Mouse (Mus musculus): ENCODE measurements around the gene Adgrd1. TPM values are rescaled to one million over a fixed set of nuclear protein-coding genes. Genes with fewer than 3 reads are reported as not detected.
A peak's percentile ranks its signal among the peaks of the same experiment; 100 is the strongest.

The Adgrd1 gene
- polyA plus RNA-seq, 1 experiment from 2014 or later: 1.2 TPM

DNA sequence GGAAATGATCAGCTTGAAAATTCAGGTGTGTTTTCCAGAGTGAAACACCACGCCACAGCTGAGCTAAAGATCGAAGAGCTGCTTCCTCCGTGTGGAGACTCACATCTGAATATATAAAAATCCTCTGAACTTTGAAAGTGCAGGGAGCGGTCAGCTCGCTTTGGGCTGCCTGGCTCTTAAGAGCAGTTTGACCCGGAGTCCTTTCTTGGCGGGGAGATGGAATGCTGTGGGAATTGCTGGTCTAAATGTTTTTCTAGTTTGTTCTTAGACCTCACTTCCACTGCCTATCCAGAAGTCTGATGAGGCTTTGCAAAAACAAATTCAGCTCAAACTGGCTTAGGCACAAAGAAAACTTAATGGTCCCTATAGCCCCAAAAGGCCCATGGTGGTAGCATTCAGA is 90.4 kb downstream of the Adgrd1 start:
- ATAC-seq: no peak
- no peak overlapping the region for H3K4me3 ChIP-seq (replicated peaks)
- no peak overlapping the region for H3K9ac ChIP-seq
- H3K4me1 ChIP-seq (replicated peaks): no peaks in the 10 kb centered on the region
- H3K36me3 ChIP-seq: no peaks in the 10 kb centered on the region
- no peaks in the 10 kb centered on the region for H3K27me3 ChIP-seq (replicated peaks)
- WGBS: 76% methylated on average over 7 of the region's 7 CpGs
- H3K27ac ChIP-seq: no peak overlapping the region
- H3K9me3 ChIP-seq: no peaks in the 10 kb centered on the region
- no peak overlapping the region for H3K4me2 ChIP-seq (replicated peaks)

GRCm38 (mm10) chr5:129189071-129189470 is 92.5 kb downstream of the Adgrd1 start:
- ATAC-seq: no peak
- H3K27me3 ChIP-seq (replicated peaks): no peaks in the 10 kb centered on the region
- WGBS: 69% methylated on average over 6 of the region's 6 CpGs
- H3K4me2 ChIP-seq (replicated peaks): no peak overlapping the region
- H3K4me3 ChIP-seq (replicated peaks): no peak overlapping the region
- H3K27ac ChIP-seq: no peak overlapping the region
- H3K4me1 ChIP-seq (replicated peaks): no peaks in the 10 kb centered on the region
- no peak overlapping the region for H3K9ac ChIP-seq
- no peaks in the 10 kb centered on the region for H3K36me3 ChIP-seq
- no peaks in the 10 kb centered on the region for H3K9me3 ChIP-seq

DNA sequence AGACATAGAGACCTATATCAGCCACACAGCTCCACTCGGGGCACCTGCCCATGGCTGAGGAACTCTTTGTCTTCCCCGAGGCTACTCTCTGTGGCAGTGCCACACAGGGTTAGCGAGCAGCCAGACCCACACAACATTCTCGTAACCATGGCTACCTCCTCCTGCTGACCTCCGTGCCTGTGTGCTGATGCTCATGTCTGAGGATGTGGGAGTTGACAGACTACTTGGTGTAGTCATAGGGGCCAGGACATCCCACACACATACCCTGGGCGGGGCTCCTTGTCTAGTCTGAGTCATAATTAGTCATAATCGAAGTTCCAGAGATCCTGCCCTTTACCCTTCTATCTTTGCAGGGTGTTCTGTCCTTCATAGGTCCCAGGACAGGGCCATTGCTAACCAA is 93.5 kb downstream of the Adgrd1 start:
- WGBS: 64% methylated on average over 7 of the region's 7 CpGs
- H3K36me3 ChIP-seq: no peaks in the 10 kb centered on the region
- H3K9ac ChIP-seq: no peak overlapping the region
- H3K27ac ChIP-seq: no peak overlapping the region
- H3K4me3 ChIP-seq (replicated peaks): no peak overlapping the region
- H3K4me2 ChIP-seq (replicated peaks): no peak overlapping the region
- H3K4me1 ChIP-seq (replicated peaks): no peaks in the 10 kb centered on the region
- H3K9me3 ChIP-seq: no peaks in the 10 kb centered on the region
- no peaks in the 10 kb centered on the region for H3K27me3 ChIP-seq (replicated peaks)
- ATAC-seq: no peak

DNA sequence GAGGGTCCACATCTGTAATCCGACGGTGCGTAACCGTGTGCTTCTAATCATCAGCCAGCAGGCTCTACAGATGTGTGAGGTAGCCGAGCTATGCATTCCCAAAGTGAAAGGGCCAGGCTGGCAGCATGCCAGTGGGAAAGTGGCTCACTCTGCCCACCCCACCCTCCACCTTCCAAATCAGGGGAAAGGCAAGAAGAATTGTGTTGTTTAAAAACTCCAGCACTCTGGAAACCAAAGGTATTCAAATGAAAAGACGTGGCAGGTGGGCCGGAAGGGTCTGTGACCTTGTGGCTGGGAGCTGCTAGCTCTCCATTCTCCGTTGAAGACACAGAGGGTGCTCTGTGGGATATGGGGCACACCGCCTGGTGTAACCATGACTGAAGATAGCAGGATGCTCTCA is 100.0 kb downstream of the Adgrd1 start:
- no peak overlapping the region for H3K27ac ChIP-seq
- H3K4me3 ChIP-seq (replicated peaks): no peak overlapping the region
- no peaks in the 10 kb centered on the region for H3K36me3 ChIP-seq
- no peaks in the 10 kb centered on the region for H3K27me3 ChIP-seq (replicated peaks)
- H3K9ac ChIP-seq: no peak overlapping the region
- ATAC-seq: no peak
- no peaks in the 10 kb centered on the region for H3K4me1 ChIP-seq (replicated peaks)
- H3K4me2 ChIP-seq (replicated peaks): no peak overlapping the region
- WGBS: 57% methylated on average over 9 of the region's 9 CpGs
- no peaks in the 10 kb centered on the region for H3K9me3 ChIP-seq

DNA sequence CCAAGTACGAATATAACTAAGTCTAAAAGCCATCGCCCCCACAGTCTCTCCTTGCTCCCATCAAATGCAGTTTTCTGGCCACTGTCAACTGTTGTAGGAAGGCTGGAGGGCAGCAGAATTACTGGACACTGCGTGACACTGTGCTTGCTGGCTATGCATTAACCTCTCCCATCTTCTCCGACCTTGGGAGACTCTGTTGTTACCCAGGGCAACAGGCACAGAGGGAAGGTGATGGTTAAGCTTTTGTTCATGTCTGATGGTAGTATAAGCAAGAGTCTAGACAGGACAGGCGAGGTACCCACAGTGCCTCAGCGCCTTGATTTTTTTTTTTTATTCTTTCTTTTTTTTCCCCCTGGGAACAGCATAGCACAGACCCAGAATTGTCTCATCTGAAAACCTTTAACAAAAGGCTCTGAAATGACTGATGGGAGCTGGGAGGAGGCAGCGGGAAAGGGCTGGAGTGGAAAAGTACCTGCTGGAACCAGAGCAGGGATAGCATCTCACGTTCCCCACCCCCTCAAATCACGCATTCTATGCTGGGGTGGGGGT is 100.5 kb downstream of the Adgrd1 start:
- H3K27me3 ChIP-seq (replicated peaks): no peaks in the 10 kb centered on the region
- H3K27ac ChIP-seq: no peak overlapping the region
- no peaks in the 10 kb centered on the region for H3K4me1 ChIP-seq (replicated peaks)
- no peak overlapping the region for H3K4me3 ChIP-seq (replicated peaks)
- ATAC-seq: no peak
- no peaks in the 10 kb centered on the region for H3K9me3 ChIP-seq
- H3K36me3 ChIP-seq: no peaks in the 10 kb centered on the region
- WGBS: 66% methylated on average over 9 of the region's 9 CpGs
- H3K4me2 ChIP-seq (replicated peaks): no peak overlapping the region
- H3K9ac ChIP-seq: no peak overlapping the region

DNA sequence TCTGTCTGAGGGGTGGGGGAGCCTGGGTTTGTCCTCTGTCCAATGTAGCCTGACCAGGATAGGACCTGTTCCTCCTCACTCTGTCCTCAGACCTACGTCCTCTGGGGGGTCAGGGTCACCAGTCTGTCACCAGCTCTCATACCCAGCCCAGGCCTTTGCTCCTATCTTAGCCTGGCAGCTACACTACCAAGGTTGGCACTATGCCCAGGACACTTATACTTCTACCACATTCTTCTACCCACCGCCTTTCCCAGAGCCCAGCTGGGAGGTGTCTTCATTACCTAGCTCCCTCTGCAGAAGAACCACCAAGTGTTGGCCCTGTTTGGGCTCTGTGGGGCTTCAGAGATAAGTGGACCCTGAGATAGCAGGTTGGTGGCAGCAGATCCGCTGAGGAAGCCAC is 103.6 kb downstream of the Adgrd1 start:
- 0 out of 2 replicates have a peak, but pooled peaks cover 1% of the 10 kb centered on the region for H3K27me3 ChIP-seq (replicated peaks)
- WGBS: 75% methylated on average over 3 of the region's 3 CpGs

GRCm38 (mm10) chr5:129208279-129208678 is 111.7 kb downstream of the Adgrd1 start:
- Histone ChIP-seq H3K4me2 (replicated peaks) (no peak overlapping the region), H3K36me3 (no peaks in the 10 kb centered on the region), H3K4me1 (replicated peaks) (no peaks in the 10 kb centered on the region), H3K27me3 (replicated peaks) (0 out of 2 replicates have a peak, but pooled peaks cover 3% of the 10 kb centered on the region), H3K4me3 (replicated peaks) (no peak overlapping the region), H3K9ac (no peak overlapping the region), H3K27ac (no peak overlapping the region), H3K9me3 (no peaks in the 10 kb centered on the region)
- ATAC-seq: no peak

More for the DNA sequence above, 103.6 kb downstream of the Adgrd1 start:
- Histone ChIP-seq H3K4me2 (replicated peaks) (no peak overlapping the region), H3K27ac (no peak overlapping the region), H3K9me3 (no peaks in the 10 kb centered on the region), H3K4me1 (replicated peaks) (no peaks in the 10 kb centered on the region), H3K4me3 (replicated peaks) (no peak overlapping the region), H3K36me3 (no peaks in the 10 kb centered on the region), H3K9ac (no peak overlapping the region)
- ATAC-seq: no peak

GRCm38 (mm10) chr5:129208845-129209244 is 112.3 kb downstream of the Adgrd1 start:
- H3K4me3 ChIP-seq (replicated peaks): no peak overlapping the region
- H3K27me3 ChIP-seq (replicated peaks): 0 out of 2 replicates have a peak, but pooled peaks cover 3% of the 10 kb centered on the region
- no peak for ATAC-seq
- WGBS: 72% methylated on average over 4 of the region's 4 CpGs
- H3K4me2 ChIP-seq (replicated peaks): no peak overlapping the region
- no peaks in the 10 kb centered on the region for H3K36me3 ChIP-seq
- H3K27ac ChIP-seq: no peak overlapping the region
- H3K9me3 ChIP-seq: no peaks in the 10 kb centered on the region
- H3K4me1 ChIP-seq (replicated peaks): no peaks in the 10 kb centered on the region
- no peak overlapping the region for H3K9ac ChIP-seq

DNA sequence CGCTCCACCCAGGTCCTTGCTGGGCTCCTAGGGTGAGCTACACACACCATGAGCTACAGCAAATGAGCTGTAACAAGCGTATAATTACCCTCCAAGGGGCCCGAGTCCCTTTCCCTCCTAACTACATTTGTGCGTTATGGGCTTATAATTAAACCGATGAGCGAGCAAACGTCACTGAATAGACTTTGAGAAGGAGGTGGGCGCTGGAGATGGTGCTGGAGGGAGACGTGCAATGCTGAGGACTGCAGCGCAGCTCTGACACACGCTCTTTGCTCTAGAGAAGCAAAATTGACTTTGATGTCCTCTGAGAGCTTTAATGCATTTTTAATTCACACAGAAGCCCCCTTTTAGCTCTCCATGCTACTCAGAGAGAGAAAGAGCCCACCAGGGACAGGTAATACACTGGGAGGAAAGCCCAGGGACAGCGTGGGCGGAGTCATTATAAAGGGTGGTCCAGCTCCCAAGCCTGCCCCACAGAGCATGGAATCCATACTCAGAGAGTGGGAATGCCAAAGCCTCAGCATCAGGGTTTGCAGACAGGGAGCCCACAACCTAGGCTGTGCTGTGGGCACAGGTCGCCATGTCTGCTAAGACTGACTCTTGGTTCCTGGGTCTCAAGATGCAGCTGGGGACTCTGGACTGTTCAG is 115.0 kb downstream of the Adgrd1 start:
- Histone ChIP-seq H3K27me3 (replicated peaks) (no peaks in the 10 kb centered on the region), H3K9ac (no peak overlapping the region), H3K27ac (no peak overlapping the region), H3K36me3 (no peaks in the 10 kb centered on the region), H3K4me2 (replicated peaks) (no peak overlapping the region), H3K4me1 (replicated peaks) (no peaks in the 10 kb centered on the region), H3K4me3 (replicated peaks) (no peak overlapping the region), H3K9me3 (no peaks in the 10 kb centered on the region)
- WGBS: 62% methylated on average over 14 of the region's 14 CpGs
- no peak for ATAC-seq

DNA sequence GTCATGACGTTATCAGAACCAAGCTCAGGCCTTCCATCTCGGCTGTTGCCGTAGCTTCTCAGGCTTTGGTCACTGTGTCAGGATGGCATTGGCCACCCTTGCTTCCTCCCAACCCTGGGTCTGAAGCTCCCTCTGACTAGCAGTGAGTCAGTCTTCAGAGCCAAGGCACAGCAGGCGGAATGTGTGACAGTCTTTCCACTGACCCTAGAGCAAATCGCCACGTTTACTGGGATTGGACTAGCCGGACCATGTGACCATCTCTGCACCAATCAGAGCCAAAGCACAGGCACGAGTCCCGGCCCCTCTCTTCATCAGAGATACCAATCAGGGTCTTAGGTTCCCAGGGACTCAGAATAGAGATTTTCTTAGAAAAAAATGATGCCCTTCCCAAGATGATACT is 117.5 kb downstream of the Adgrd1 start:
- Histone ChIP-seq H3K4me2 (replicated peaks) (no peak overlapping the region), H3K27me3 (replicated peaks) (no peaks in the 10 kb centered on the region), H3K9ac (no peak overlapping the region), H3K4me1 (replicated peaks) (peaks cover 13% of the 10 kb centered on the region; the same call in 1 of the 2 replicates), H3K4me3 (replicated peaks) (no peak overlapping the region), H3K36me3 (no peaks in the 10 kb centered on the region), H3K27ac (no peak overlapping the region), H3K9me3 (no peaks in the 10 kb centered on the region)
- WGBS: 42% methylated on average over 9 of the region's 9 CpGs
- no peak for ATAC-seq

GRCm38 (mm10) chr5:129216001-129216400 is 119.5 kb downstream of the Adgrd1 start:
- H3K4me1 ChIP-seq (replicated peaks): peaks cover 13% of the 10 kb centered on the region; the same call in 1 of the 2 replicates
- H3K36me3 ChIP-seq: no peaks in the 10 kb centered on the region
- H3K27ac ChIP-seq: no peak overlapping the region
- no peak overlapping the region for H3K4me3 ChIP-seq (replicated peaks)
- ATAC-seq: no peak
- WGBS: 88% methylated on average over 2 of the region's 2 CpGs
- no peak overlapping the region for H3K9ac ChIP-seq
- no peaks in the 10 kb centered on the region for H3K9me3 ChIP-seq
- no peak overlapping the region for H3K4me2 ChIP-seq (replicated peaks)
- H3K27me3 ChIP-seq (replicated peaks): no peaks in the 10 kb centered on the region

- no peak overlapping the region for H3K4me3 ChIP-seq (replicated peaks)
- 9% methylated on average over 22 of the region's 22 CpGs for WGBS
- no peaks in the 10 kb centered on the region for H3K27me3 ChIP-seq (replicated peaks)
- H3K27ac ChIP-seq: no peak overlapping the region
- peaks cover 13% of the 10 kb centered on the region; the same call in 1 of the 2 replicates for H3K4me1 ChIP-seq (replicated peaks)
- no peaks in the 10 kb centered on the region for H3K9me3 ChIP-seq
- no peaks in the 10 kb centered on the region for H3K36me3 ChIP-seq
- peak overlapping the region; percentile 38 for H3K4me2 ChIP-seq (replicated peaks)
- H3K9ac ChIP-seq: no peak overlapping the region
- ATAC-seq: peak; percentile 34; the same call in 1 of the 2 replicates
Observed at GRCm38 (mm10) chr5:129217481-129218221, 121.1 kb downstream of the Adgrd1 start.

DNA sequence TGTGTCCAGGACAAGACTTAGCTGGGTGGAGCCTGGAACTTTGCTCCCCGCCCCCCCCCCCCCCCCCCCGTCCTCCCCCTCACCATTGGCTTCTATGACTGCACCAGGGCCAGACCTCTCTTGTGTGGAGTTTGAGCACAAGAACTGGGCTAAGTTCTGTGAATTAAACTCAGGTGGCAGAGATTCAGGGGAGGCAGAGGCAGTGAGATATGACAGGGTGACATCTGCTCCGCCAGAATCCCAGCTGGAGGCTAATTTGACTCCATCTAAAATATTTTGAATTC is 121.6 kb downstream of the Adgrd1 start:
- Histone ChIP-seq H3K36me3 (no peaks in the 10 kb centered on the region), H3K4me1 (replicated peaks) (peaks cover 13% of the 10 kb centered on the region; the same call in 1 of the 2 replicates), H3K27ac (no peak overlapping the region), H3K9me3 (no peaks in the 10 kb centered on the region), H3K4me3 (replicated peaks) (no peak overlapping the region), H3K27me3 (replicated peaks) (no peaks in the 10 kb centered on the region), H3K9ac (no peak overlapping the region), H3K4me2 (replicated peaks) (peak overlapping the region; percentile 38)
- ATAC-seq: no peak
- WGBS: 18% methylated on average over 3 of the region's 3 CpGs

All from intestine, embryonic 15.5 days (tissue).